Mouse (Mus musculus) limb, embryonic 14.5 days (tissue): ENCODE results near the gene Parp3. TPM values are rescaled to one million over a fixed set of nuclear protein-coding genes. Genes with fewer than 3 reads are reported as not detected.

Source experiments
- ATAC-seq: fragments of 200-750 bp; cut with Nextera tagmentation; 2 replicates; pipeline ENCODE4 v1.8.0; 2017; ENCODE audit warnings: low read depth, moderate number of reproducible peaks, moderate TSS enrichment; ENCODE audit not compliant: low FRiP score
- DNase-seq: peaks from one replicate; pipeline ENCODE4 v3.0.0-alpha.2; 2015; ENCODE audit warnings: low spot score
- H3K27ac ChIP-seq: fragments of 300-500 bp; sonication (generic); replicated peaks from 2 replicates; pipeline ENCODE4 v1.5.1; 2014; ENCODE audit warnings: low read depth, mild to moderate bottlenecking, low read length, moderate library complexity, mixed read lengths
- H3K27me3 ChIP-seq: fragments of 300-500 bp; sonication (generic); 2 replicates; pipeline ENCODE4 v1.6.1; 2014; ENCODE audit warnings: low read length, mixed read lengths; ENCODE audit not compliant: control insufficient read depth, insufficient read depth
- H3K36me3 ChIP-seq: fragments of 300-500 bp; sonication (generic); 2 replicates; pipeline ENCODE4 v1.6.1; 2014; ENCODE audit warnings: mild to moderate bottlenecking, low read length, moderate library complexity, mixed read lengths; ENCODE audit not compliant: control insufficient read depth, insufficient read depth
- H3K4me1 ChIP-seq: fragments of 300-500 bp; sonication (generic); 2 replicates; pipeline ENCODE4 v1.6.1; 2014; ENCODE audit warnings: antibody characterized with exemption, low read length, mixed read lengths; ENCODE audit not compliant: control insufficient read depth, insufficient read depth
- H3K4me2 ChIP-seq: fragments of 300-500 bp; sonication (generic); replicated peaks from 2 replicates; pipeline ENCODE4 v1.6.1; 2014; ENCODE audit warnings: low read depth, mild to moderate bottlenecking, low read length, moderate library complexity; ENCODE audit not compliant: severe bottlenecking
- H3K4me3 ChIP-seq: fragments of 300-500 bp; sonication (generic); replicated peaks from 2 replicates; pipeline ENCODE4 v1.5.1; 2014; ENCODE audit warnings: low read length
- H3K9ac ChIP-seq: fragments of 300-500 bp; sonication (generic); 2 replicates; pipeline ENCODE4 v1.6.1; 2014; ENCODE audit warnings: mild to moderate bottlenecking, low read depth, low read length, moderate library complexity; ENCODE audit not compliant: severe bottlenecking
- H3K9me3 ChIP-seq: fragments of 300-500 bp; sonication (generic); 2 replicates; pipeline ENCODE4 v1.6.1; 2016; ENCODE audit warnings: low read length; ENCODE audit not compliant: control insufficient read depth
- POLR2A ChIP-seq: fragments of 200-500 bp; IDR thresholded peaks from 2 replicates; pipeline ENCODE4 v1.8.0; 2012; ENCODE audit warnings: inconsistent platforms, mild to moderate bottlenecking, moderate library complexity, borderline replicate concordance; ENCODE audit not compliant: insufficient read depth, insufficient read length; ENCODE audit errors: extremely low read depth
- WGBS: fragments of 180-500 bp; shearing (Covaris S2); extraction: QIAGEN DNeasy Blood & Tissue Kit; methylation state at CpG from one replicate; pipeline ENCODE4 v1.1.7; 2014; 5-methylcytosine and 5-hydroxymethylcytosine counted together
- polyA plus RNA-seq, 2 experiments: library from polyadenylated mRNA; depleted of rRNA in 1 of 2; stranded (reverse) in 1 of 2; unstranded in 1 of 2; fragments of >200 nt; fragmentation: Nextera tagmentation in 1 of 2; extraction: Ambion mirVana in 1 of 2; gene quantifications; 2 replicates each; pipeline versions ENCODE4 v1.2.1 to v1.2.3; 2012 to 2014

Gene Parp3
- polyA plus RNA-seq, 2 experiments = 4.3 to 9.0 TPM

DNA sequence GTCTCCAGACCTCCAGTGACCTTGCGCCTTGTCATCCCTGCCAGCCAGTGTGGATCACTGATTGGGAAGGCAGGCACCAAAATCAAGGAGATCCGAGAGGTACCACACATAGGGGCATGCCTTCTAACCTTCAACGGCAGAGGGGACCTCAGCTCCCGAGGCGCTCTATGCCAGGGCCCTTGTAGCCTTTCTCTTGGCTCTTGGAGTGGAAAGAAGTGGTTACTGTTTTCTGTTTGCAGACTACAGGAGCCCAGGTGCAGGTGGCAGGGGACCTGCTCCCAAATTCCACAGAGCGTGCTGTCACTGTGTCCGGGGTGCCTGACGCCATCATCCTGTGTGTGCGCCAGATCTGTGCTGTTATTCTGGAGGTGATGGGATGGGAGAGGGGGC lies 15.7 kb downstream of the Parp3 start:
- peaks cover 19% of the 10 kb centered on the region for H3K4me1 ChIP-seq
- no peak for TF ChIP-seq POLR2A
- 89% methylated on average over 8 of the region's 9 CpGs for WGBS
- H3K4me3 ChIP-seq = no peak overlapping the region
- H3K9me3 ChIP-seq = no peaks in the 10 kb centered on the region
- DNase-seq (no peak), ATAC-seq (no peak)
- peaks cover 41% of the 10 kb centered on the region for H3K36me3 ChIP-seq
- no peak overlapping the region for H3K4me2 ChIP-seq
- H3K27me3 ChIP-seq = no peaks in the 10 kb centered on the region
- H3K27ac ChIP-seq = no peak overlapping the region
- no peak overlapping the region for H3K9ac ChIP-seq

DNA sequence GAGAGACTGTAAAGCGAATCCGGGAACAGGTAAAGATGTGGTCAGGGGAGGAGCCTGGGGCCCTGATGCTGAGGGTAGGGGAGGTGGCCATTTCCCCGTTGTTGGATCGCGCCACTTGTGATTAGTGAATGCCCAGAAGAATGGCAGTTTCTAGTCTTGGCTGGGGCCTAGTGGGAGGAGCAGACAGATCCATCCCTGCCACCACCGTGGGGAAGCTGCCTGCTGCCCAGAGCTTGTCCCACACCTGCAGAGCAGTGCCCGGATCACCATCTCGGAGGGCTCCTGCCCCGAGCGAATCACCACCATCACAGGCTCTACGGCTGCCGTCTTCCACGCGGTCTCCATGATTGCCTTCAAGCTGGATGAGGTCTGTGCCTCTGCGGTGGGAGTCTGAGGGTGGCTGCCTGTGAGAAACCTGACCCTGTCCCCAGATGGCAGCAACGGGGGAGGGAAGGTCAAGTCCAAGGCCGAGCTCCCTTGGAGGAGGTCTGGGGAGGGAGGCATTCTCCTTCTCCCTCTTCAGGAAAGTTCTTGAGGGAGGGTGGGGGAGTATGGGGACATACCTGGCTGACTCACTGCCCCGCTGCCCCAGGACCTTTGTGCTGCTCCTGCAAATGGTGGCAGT lies 16.2 kb downstream of the Parp3 start:
- peaks cover 24% of the 10 kb centered on the region for H3K4me1 ChIP-seq
- TF ChIP-seq POLR2A = no peak
- no peak overlapping the region for H3K4me3 ChIP-seq
- H3K36me3 ChIP-seq = peaks cover 41% of the 10 kb centered on the region
- no peaks in the 10 kb centered on the region for H3K27me3 ChIP-seq
- DNase-seq (no peak), ATAC-seq (no peak)
- WGBS = 70% methylated on average over 18 of the region's 18 CpGs
- H3K27ac ChIP-seq = no peak overlapping the region
- H3K4me2 ChIP-seq = no peak overlapping the region
- no peaks in the 10 kb centered on the region for H3K9me3 ChIP-seq
- no peak overlapping the region for H3K9ac ChIP-seq

DNA sequence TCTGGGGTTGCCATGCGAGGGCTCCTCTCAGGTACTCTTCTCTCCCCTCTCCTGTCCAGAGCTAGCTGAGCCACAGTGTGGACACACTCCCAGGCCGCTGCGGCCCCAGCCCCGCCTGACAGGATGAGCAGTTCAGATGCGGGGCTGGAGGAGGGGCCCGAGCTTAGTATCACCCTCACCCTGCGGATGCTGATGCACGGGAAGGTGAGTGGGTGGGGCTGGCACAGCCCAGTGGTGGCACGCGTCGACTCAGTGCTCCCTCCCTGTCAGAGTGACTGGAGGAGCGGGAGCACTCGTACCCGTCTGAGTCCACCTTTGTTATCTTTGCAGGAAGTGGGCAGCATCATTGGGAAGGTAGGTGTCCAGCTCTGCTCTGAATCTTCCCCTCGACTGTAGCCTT lies 16.8 kb downstream of the Parp3 start:
- Histone ChIP-seq H3K36me3 (peaks cover 41% of the 10 kb centered on the region), H3K27me3 (no peaks in the 10 kb centered on the region), H3K27ac (no peak overlapping the region), H3K4me3 (no peak overlapping the region), H3K9me3 (no peaks in the 10 kb centered on the region), H3K4me2 (no peak overlapping the region), H3K4me1 (peaks cover 30% of the 10 kb centered on the region), H3K9ac (no peak overlapping the region)
- DNase-seq (no peak), ATAC-seq (no peak)
- no peak for TF ChIP-seq POLR2A
- WGBS = 82% methylated on average over 15 of the region's 15 CpGs

DNA sequence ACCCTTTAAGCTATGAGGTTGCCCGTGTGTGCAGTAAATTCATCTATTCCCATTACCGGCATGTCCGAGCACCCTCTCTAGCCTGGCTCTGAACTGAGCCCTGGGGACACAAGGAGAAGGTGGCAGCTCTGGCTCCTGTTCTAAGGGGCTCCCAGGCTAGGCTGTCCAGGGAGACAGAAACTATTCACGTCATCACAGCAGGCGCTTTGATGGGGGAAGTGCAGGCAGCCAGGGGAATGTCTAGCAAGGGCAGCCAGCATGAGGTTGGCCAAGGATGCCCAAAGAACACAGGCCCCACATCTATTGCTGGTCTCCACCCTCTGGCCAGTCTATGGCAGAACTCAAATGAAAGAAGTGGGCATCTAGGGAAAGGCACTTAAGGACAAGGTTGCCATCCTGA lies 18.8 kb downstream of the Parp3 start:
- WGBS = 72% methylated on average over 5 of the region's 5 CpGs
- H3K9me3 ChIP-seq = no peaks in the 10 kb centered on the region
- H3K27ac ChIP-seq = no peak overlapping the region
- TF ChIP-seq POLR2A = no peak
- H3K9ac ChIP-seq = no peak overlapping the region
- H3K4me3 ChIP-seq = no peak overlapping the region
- peaks cover 26% of the 10 kb centered on the region for H3K36me3 ChIP-seq
- DNase-seq = no peak
- H3K27me3 ChIP-seq = no peaks in the 10 kb centered on the region
- ATAC-seq = no peak
- no peak overlapping the region for H3K4me2 ChIP-seq
- H3K4me1 ChIP-seq = peaks cover 35% of the 10 kb centered on the region

DNA sequence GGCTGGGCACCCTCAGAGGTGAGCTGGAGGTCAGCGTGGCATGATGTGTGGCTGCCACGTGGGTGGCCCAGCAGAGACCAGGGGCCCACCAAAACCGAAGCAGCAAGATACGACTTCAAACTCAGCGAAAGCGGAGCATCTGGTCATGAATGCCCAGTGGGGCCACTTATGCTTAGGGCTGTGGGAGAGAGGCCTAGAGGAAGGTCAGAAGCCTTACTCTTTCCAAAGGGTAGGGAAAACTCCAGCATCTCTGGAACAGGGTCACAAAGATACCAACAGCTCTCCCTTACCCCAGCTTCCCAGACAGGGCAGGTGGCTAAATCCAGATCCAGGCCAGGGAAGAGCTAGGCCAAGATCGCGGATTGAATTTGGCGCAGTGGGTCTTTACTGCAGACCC lies 19.6 kb downstream of the Parp3 start:
- Histone ChIP-seq H3K4me3 (0 out of 2 replicates have a peak overlapping the region, but pooled peaks have one; percentile 5), H3K9ac (peak overlapping the region; percentile 70), H3K9me3 (no peaks in the 10 kb centered on the region), H3K4me1 (peaks cover 42% of the 10 kb centered on the region), H3K27me3 (no peaks in the 10 kb centered on the region), H3K27ac (0 out of 2 replicates have a peak overlapping the region, but pooled peaks have one; percentile 33), H3K36me3 (peaks cover 21% of the 10 kb centered on the region), H3K4me2 (peak overlapping the region; percentile 90)
- TF ChIP-seq POLR2A = no peak
- ATAC-seq (0 out of 2 replicates have a peak, but pooled peaks have one; percentile 0), DNase-seq (no peak)
- 50% methylated on average over 9 of the region's 9 CpGs for WGBS
